Mouse (Mus musculus): ENCODE data around the gene Med8. TPM values are rescaled to one million over a fixed set of nuclear protein-coding genes. Genes with fewer than 3 reads are reported as not detected.

Med8 gene
- polyA plus RNA-seq, 1 experiment from 2014 or later, result 109 TPM

DNA sequence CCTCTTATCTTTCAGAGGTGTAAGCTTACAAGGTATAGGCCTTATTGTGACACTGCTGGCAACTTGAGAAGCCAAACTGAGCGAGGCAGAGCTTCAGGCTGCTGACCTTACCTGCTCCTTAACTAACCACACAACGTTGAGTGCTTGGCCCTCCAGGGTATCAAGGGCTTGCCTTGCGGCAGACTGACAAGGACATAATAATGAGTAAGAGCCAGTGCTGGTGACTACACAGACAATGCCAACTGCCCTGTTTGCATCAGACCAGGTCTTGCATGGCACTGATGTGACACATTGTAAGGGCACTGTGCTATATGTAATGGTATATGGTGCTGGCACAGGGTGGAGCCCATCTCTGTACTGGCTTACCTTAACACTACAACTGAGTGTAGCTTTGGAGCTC is 40.5 kb upstream of the Med8 start:
- Histone ChIP-seq H3K9me3 (ENCODE audit: control insufficient read depth, low read length) (no peaks in the 10 kb centered on the region), H3K4me1 (ENCODE audit: control insufficient read depth, insufficient read depth, low read length) (no peaks in the 10 kb centered on the region), H3K27me3 (ENCODE audit: control insufficient read depth, insufficient read depth, low read length) (no peaks in the 10 kb centered on the region), H3K36me3 (ENCODE audit: control insufficient read depth, insufficient read depth, low read length) (peaks cover 89% of the 10 kb centered on the region), H3K9ac (replicated peaks; ENCODE audit: low read length) (no peak overlapping the region), H3K4me3 (replicated peaks; ENCODE audit: low read depth, low read length) (no peak overlapping the region), H3K27ac (replicated peaks; ENCODE audit: low read depth, low read length) (no peak overlapping the region), H3K4me2 (ENCODE audit: low read length) (no peak overlapping the region)
- 92% methylated on average over 3 of the region's 3 CpGs for WGBS
- ATAC-seq (ENCODE audit: low FRiP score, low TSS enrichment), result no peak
- no peak for DNase-seq

DNA sequence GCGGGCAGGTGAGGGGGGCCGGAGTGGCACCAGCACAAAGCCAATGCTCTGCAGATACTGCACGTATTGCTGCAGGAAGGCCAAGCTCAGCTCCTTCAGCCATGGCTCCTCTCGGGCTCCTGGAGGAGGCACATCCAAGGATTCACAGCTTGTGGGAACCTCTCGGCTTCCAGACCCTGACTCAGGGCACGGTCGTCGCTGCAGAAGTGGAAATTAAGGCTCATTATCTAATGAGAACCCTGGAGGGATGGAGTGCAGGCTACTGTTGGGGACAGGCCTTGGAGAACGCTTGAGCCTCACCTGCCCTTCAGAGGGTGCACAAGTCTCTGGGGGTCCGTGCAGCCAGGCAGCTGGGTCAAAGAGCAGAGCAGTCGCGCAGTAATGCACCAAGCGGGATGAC is 37.3 kb upstream of the Med8 start:
- no peaks in the 10 kb centered on the region for H3K27me3 ChIP-seq (ENCODE audit: control insufficient read depth, insufficient read depth, low read length)
- no peak for ATAC-seq (ENCODE audit: low FRiP score, low TSS enrichment)
- no peak overlapping the region for H3K4me3 ChIP-seq (replicated peaks; ENCODE audit: low read depth, low read length)
- no peak overlapping the region for H3K27ac ChIP-seq (replicated peaks; ENCODE audit: low read depth, low read length)
- no peak for DNase-seq
- no peak overlapping the region for H3K4me2 ChIP-seq (ENCODE audit: low read length)
- no peak overlapping the region for H3K9ac ChIP-seq (replicated peaks; ENCODE audit: low read length)
- no peaks in the 10 kb centered on the region for H3K9me3 ChIP-seq (ENCODE audit: control insufficient read depth, low read length)
- WGBS, result 93% methylated on average over 13 of the region's 13 CpGs
- H3K36me3 ChIP-seq (ENCODE audit: control insufficient read depth, insufficient read depth, low read length), result peaks cover 96% of the 10 kb centered on the region
- H3K4me1 ChIP-seq (ENCODE audit: control insufficient read depth, insufficient read depth, low read length), result no peaks in the 10 kb centered on the region

DNA sequence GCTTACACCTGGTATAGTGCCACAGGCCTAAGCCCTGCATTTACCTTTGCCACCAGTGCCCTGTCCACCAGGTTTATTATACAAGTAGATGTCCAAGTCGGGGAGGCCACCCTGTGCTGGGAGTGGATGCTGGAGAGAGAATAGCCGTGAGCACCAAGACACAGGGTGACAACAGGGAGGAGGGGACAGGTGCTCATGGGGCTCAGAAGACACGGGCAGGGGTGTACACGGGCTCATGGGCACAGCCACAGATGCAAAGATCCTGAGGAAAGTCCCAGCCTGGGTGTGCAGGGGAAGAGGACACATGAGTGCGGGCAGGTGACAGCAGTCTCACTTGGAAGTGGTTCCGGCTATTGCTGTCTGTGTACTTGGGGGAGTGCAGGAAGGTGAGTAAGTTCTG is 33.1 kb upstream of the Med8 start:
- Histone ChIP-seq H3K9me3 (ENCODE audit: control insufficient read depth, low read length) (no peaks in the 10 kb centered on the region), H3K27me3 (ENCODE audit: control insufficient read depth, insufficient read depth, low read length) (no peaks in the 10 kb centered on the region), H3K9ac (replicated peaks; ENCODE audit: low read length) (no peak overlapping the region), H3K4me1 (ENCODE audit: control insufficient read depth, insufficient read depth, low read length) (no peaks in the 10 kb centered on the region), H3K36me3 (ENCODE audit: control insufficient read depth, insufficient read depth, low read length) (peaks cover 98% of the 10 kb centered on the region), H3K4me2 (ENCODE audit: low read length) (no peak overlapping the region), H3K4me3 (replicated peaks; ENCODE audit: low read depth, low read length) (no peak overlapping the region), H3K27ac (replicated peaks; ENCODE audit: low read depth, low read length) (no peak overlapping the region)
- no peak for ATAC-seq (ENCODE audit: low FRiP score, low TSS enrichment)
- DNase-seq, result no peak
- WGBS, result 97% methylated on average over 6 of the region's 6 CpGs

DNA sequence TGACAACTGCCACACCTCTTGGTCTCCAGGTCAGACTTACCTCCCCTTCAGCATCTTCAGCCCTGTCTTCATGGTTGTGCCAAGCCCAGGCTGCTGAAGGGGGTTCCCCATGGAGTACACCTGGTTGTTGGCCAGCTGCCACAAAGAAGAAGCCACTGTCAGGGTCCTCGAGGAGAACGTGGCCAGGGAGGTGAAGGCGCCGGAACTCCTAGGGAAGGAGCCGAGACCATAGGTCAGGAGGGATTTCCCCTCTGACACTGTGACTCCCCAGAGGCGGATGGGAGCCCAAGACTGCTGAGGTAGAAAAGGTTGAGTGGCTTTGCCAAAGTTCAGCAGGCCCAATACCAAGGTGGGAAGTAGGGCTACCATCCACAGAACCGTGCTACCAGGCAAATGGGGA is 25.9 kb upstream of the Med8 start:
- Histone ChIP-seq H3K27ac (replicated peaks; ENCODE audit: low read depth, low read length) (no peak overlapping the region), H3K4me3 (replicated peaks; ENCODE audit: low read depth, low read length) (no peak overlapping the region), H3K4me2 (ENCODE audit: low read length) (no peak overlapping the region), H3K4me1 (ENCODE audit: control insufficient read depth, insufficient read depth, low read length) (no peaks in the 10 kb centered on the region), H3K9me3 (ENCODE audit: control insufficient read depth, low read length) (no peaks in the 10 kb centered on the region), H3K36me3 (ENCODE audit: control insufficient read depth, insufficient read depth, low read length) (peaks cover 97% of the 10 kb centered on the region), H3K27me3 (ENCODE audit: control insufficient read depth, insufficient read depth, low read length) (no peaks in the 10 kb centered on the region), H3K9ac (replicated peaks; ENCODE audit: low read length) (no peak overlapping the region)
- no peak for ATAC-seq (ENCODE audit: low FRiP score, low TSS enrichment)
- no peak for DNase-seq
- 90% methylated on average over 7 of the region's 7 CpGs for WGBS

DNA sequence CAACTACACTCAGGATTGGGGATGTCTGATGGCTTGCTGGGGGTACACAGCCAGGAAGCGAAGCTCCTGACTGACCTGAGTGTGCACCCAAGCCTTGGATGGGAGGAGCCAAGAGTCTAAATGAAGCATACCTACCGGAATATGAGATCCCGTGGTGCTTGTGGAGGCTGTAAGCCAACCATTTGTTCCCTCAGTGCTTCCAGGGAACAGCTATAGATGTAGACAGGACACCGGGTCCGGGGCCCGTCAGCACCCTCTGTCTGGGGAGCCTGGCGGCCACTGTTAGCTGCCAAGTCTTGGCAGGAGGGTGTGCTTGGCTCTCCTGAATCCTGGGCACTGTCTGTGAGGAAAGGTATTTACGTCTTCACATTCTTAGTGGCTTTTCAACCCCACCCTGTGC is 21.8 kb upstream of the Med8 start:
- Histone ChIP-seq H3K4me1 (ENCODE audit: control insufficient read depth, insufficient read depth, low read length) (no peaks in the 10 kb centered on the region), H3K9ac (replicated peaks; ENCODE audit: low read length) (no peak overlapping the region), H3K4me3 (replicated peaks; ENCODE audit: low read depth, low read length) (no peak overlapping the region), H3K27ac (replicated peaks; ENCODE audit: low read depth, low read length) (no peak overlapping the region), H3K9me3 (ENCODE audit: control insufficient read depth, low read length) (no peaks in the 10 kb centered on the region), H3K4me2 (ENCODE audit: low read length) (no peak overlapping the region), H3K36me3 (ENCODE audit: control insufficient read depth, insufficient read depth, low read length) (peaks cover 100% of the 10 kb centered on the region), H3K27me3 (ENCODE audit: control insufficient read depth, insufficient read depth, low read length) (no peaks in the 10 kb centered on the region)
- ATAC-seq (ENCODE audit: low FRiP score, low TSS enrichment) (no peak), DNase-seq (no peak)
- WGBS, result 95% methylated on average over 8 of the region's 8 CpGs

DNA sequence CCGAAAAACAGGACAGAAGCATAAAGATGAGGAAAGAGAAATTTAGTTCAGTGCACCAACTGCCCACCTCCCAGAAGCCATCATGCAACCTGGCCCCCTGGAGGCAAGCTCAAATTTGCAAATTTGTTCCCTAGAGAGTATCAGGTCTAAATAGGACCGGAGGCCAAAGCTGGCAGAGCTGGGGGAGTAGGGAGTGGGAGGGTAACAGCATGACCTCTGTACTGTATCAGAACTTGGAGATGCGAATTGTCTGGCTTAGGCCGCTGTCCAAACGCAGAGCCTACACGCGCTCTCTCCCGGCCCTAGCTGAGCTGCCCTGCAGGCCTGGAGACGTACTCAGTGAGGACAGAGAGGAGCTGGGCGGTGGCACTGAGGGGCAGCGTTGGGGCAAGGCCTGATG is 19.0 kb upstream of the Med8 start:
- 94% methylated on average over 11 of the region's 11 CpGs for WGBS
- Histone ChIP-seq H3K4me2 (ENCODE audit: low read length) (no peak overlapping the region), H3K9me3 (ENCODE audit: control insufficient read depth, low read length) (no peaks in the 10 kb centered on the region), H3K36me3 (ENCODE audit: control insufficient read depth, insufficient read depth, low read length) (peaks cover 99% of the 10 kb centered on the region), H3K27me3 (ENCODE audit: control insufficient read depth, insufficient read depth, low read length) (no peaks in the 10 kb centered on the region), H3K4me1 (ENCODE audit: control insufficient read depth, insufficient read depth, low read length) (no peaks in the 10 kb centered on the region), H3K4me3 (replicated peaks; ENCODE audit: low read depth, low read length) (no peak overlapping the region), H3K27ac (replicated peaks; ENCODE audit: low read depth, low read length) (no peak overlapping the region), H3K9ac (replicated peaks; ENCODE audit: low read length) (no peak overlapping the region)
- no peak for ATAC-seq (ENCODE audit: low FRiP score, low TSS enrichment)
- no peak for DNase-seq

DNA sequence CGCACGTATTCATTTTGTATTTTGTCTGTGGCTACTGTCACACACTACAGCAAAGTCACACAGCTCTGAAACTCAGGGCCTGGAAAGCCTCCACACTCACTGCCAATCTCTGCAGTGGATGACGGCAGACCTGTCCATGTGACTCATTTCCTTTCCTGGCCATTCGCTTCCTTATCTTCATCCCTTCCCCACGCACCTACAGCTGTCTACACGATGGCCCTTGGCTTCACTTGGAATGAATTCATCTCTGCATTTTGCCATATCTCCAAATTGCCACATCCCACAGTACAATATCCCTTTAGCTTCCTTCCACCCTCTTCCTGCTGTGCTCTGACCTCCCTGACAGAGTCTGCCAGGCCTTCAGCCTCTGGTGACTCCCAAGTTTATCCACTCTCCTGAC is 14.6 kb upstream of the Med8 start:
- H3K36me3 ChIP-seq (ENCODE audit: control insufficient read depth, insufficient read depth, low read length), result peaks cover 99% of the 10 kb centered on the region
- 96% methylated on average over 6 of the region's 6 CpGs for WGBS
- H3K27ac ChIP-seq (replicated peaks; ENCODE audit: low read depth, low read length), result no peak overlapping the region
- no peaks in the 10 kb centered on the region for H3K4me1 ChIP-seq (ENCODE audit: control insufficient read depth, insufficient read depth, low read length)
- H3K9ac ChIP-seq (replicated peaks; ENCODE audit: low read length), result no peak overlapping the region
- no peak for ATAC-seq (ENCODE audit: low FRiP score, low TSS enrichment)
- no peaks in the 10 kb centered on the region for H3K27me3 ChIP-seq (ENCODE audit: control insufficient read depth, insufficient read depth, low read length)
- no peak overlapping the region for H3K4me3 ChIP-seq (replicated peaks; ENCODE audit: low read depth, low read length)
- H3K4me2 ChIP-seq (ENCODE audit: low read length), result no peak overlapping the region
- no peaks in the 10 kb centered on the region for H3K9me3 ChIP-seq (ENCODE audit: control insufficient read depth, low read length)
- no peak for DNase-seq

DNA sequence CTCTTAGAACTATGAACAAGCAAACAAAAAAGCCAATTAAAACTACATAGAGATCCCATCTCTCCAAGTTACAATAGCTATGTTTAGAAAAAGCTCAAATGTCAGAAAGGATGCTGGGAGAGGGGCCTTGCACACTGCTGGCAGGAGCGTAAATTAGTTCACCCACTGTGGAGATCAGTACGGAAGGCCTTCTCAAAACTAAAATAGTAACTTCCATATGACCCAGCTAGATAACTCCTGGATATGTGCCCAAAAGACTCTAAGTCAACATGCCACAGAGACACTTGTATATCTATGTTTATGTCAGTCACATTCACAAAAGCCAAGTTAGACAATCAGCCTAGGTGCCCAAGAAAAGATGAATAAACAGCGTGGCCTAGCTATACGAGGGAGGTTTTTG is 13.8 kb upstream of the Med8 start:
- DNase-seq (no peak), ATAC-seq (ENCODE audit: low FRiP score, low TSS enrichment) (no peak)
- Histone ChIP-seq H3K27ac (replicated peaks; ENCODE audit: low read depth, low read length) (no peak overlapping the region), H3K4me1 (ENCODE audit: control insufficient read depth, insufficient read depth, low read length) (no peaks in the 10 kb centered on the region), H3K36me3 (ENCODE audit: control insufficient read depth, insufficient read depth, low read length) (peaks cover 99% of the 10 kb centered on the region), H3K9me3 (ENCODE audit: control insufficient read depth, low read length) (no peaks in the 10 kb centered on the region), H3K27me3 (ENCODE audit: control insufficient read depth, insufficient read depth, low read length) (no peaks in the 10 kb centered on the region), H3K4me2 (ENCODE audit: low read length) (no peak overlapping the region), H3K4me3 (replicated peaks; ENCODE audit: low read depth, low read length) (no peak overlapping the region), H3K9ac (replicated peaks; ENCODE audit: low read length) (no peak overlapping the region)
- WGBS, result 96% methylated on average over 4 of the region's 4 CpGs

DNA sequence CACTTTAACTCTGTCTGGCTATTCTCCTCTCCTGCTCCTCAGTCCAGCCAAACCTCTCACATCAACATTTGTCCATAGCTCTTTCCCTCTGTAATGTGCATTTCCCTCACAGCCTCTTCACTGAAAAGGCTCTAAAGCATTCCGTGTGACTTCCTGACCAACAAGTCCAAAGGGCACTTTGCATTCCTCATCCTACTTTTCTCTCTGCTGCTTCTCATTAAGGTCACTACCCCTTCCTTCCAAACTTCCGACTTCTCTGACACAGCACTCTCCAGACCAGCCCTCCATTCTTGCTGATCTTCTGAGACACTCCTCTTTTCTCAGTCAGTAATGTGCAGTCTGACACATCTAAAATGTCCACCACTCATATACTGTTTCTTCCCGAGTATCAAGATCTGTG is 12.7 kb upstream of the Med8 start:
- 88% methylated on average over 3 of the region's 3 CpGs for WGBS
- no peak overlapping the region for H3K4me2 ChIP-seq (ENCODE audit: low read length)
- H3K27ac ChIP-seq (replicated peaks; ENCODE audit: low read depth, low read length), result no peak overlapping the region
- H3K36me3 ChIP-seq (ENCODE audit: control insufficient read depth, insufficient read depth, low read length), result peaks cover 99% of the 10 kb centered on the region
- H3K4me1 ChIP-seq (ENCODE audit: control insufficient read depth, insufficient read depth, low read length), result no peaks in the 10 kb centered on the region
- no peak overlapping the region for H3K4me3 ChIP-seq (replicated peaks; ENCODE audit: low read depth, low read length)
- no peaks in the 10 kb centered on the region for H3K9me3 ChIP-seq (ENCODE audit: control insufficient read depth, low read length)
- DNase-seq, result no peak
- H3K27me3 ChIP-seq (ENCODE audit: control insufficient read depth, insufficient read depth, low read length), result no peaks in the 10 kb centered on the region
- no peak for ATAC-seq (ENCODE audit: low FRiP score, low TSS enrichment)
- no peak overlapping the region for H3K9ac ChIP-seq (replicated peaks; ENCODE audit: low read length)

All from midbrain, embryonic 14.5 days (tissue).